Mouse (Mus musculus) stomach, postnatal 0 days (tissue): ENCODE data around the gene Ctc1.

ENCODE experiments used
- CTCF ChIP-seq: IDR thresholded peaks from 2 replicates; pipeline ENCODE4 v1.5.1; 2016; ENCODE audit warnings: antibody characterized with exemption, low read depth, mild to moderate bottlenecking, moderate library complexity
- EP300 ChIP-seq: optimal IDR thresholded peaks from 2 replicates; pipeline ENCODE3; 2016; ENCODE audit warnings: antibody characterized with exemption

GRCm38 (mm10) chr11:68979320-68979733 lies 36.4 kb upstream of the Ctc1 start:
- no peak for TF ChIP-seq CTCF
- no peak for TF ChIP-seq EP300
